Mouse (Mus musculus) olfactory bulb, adult 2 months (tissue): ENCODE measurements at regions not wholly inside any gene's neighbourhood (a gene's known extent, or its start where the extent isn't known, plus 50 kb on each side); places are given as distances from the start of the nearest gene placed in this dataset.

Experiments used
- CTCF ChIP-seq: fragments of 200-500 bp; IDR thresholded peaks from 2 replicates; pipeline ENCODE4 v1.5.1; 2012; ENCODE audit warnings: low read depth, mild to moderate bottlenecking, low read length, moderate library complexity; ENCODE audit not compliant: insufficient read depth
- POLR2A ChIP-seq: fragments of 200-500 bp; IDR thresholded peaks from 2 replicates; pipeline ENCODE4 v1.6.1; 2012; ENCODE audit warnings: mild to moderate bottlenecking, low read depth, low read length, moderate library complexity; ENCODE audit not compliant: insufficient read depth

GRCm38 (mm10) chr2:30721473-30722262, 81.8 kb downstream of the 1700001O22Rik start:
- TF ChIP-seq CTCF, result no peak
- no peak for TF ChIP-seq POLR2A
